Mouse (Mus musculus) heart, adult 2 months (tissue): ENCODE measurements around the gene Cep41.

Source experiments
- CTCF ChIP-seq: fragments of 200-600 bp; IDR thresholded peaks from 2 replicates; pipeline ENCODE4 v1.8.1; 2022; ENCODE audit warnings: antibody characterized with exemption, mild to moderate bottlenecking, moderate library complexity
- POLR2A ChIP-seq: fragments of 200-500 bp; IDR thresholded peaks from 2 replicates; pipeline ENCODE4 v1.6.1; 2011; ENCODE audit warnings: mild to moderate bottlenecking, low read depth, low read length, control low read depth; ENCODE audit not compliant: insufficient read depth

DNA sequence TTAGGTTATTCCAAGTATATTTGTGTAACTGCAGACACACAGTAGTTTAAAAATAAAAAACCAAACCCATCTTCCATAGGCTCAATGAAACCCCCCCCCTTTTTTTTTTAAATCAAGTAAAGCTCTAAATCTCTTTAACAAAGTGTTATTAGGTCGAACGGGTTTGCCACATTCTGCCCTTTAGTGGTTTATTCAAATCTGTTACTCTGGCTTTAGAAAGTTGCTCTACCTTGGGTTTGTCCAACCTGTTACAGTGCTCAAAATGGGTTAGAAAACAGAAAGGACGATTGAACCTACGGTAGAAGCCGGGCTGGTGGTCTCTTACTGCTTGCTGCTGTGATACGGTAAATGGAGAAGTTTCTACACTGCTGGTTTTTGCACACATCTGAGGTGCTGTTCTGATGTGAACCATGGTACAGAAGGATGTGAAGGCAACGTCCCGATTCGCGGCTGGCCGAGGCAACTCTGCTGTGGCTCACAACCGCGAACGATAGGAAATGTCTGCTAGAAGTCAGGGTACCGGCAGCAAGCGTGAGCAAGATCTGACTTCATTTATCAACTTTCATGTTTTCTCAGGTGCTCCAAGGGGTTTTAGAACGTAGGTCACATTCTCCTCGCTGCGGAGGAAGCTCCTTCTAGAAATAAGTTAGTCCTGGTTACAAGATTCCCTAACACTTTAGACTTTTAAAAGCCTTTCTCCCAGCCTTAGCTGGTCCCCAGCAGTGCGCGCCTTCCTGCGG lies 41.6 kb upstream of the Cep41 start:
- TF ChIP-seq CTCF, result no peak
- TF ChIP-seq POLR2A, result no peak
